Mouse (Mus musculus) natural killer cell, adult 2 months (primary cell): Measurements from ENCODE around the gene Tmod3.

Experiments used
- DNase-seq, 2 experiments: peaks; one replicate each; pipeline ENCODE4 v3.0.0; 2022; ENCODE audit warnings: low spot score in 2 of 2

Gene Tmod3

DNA sequence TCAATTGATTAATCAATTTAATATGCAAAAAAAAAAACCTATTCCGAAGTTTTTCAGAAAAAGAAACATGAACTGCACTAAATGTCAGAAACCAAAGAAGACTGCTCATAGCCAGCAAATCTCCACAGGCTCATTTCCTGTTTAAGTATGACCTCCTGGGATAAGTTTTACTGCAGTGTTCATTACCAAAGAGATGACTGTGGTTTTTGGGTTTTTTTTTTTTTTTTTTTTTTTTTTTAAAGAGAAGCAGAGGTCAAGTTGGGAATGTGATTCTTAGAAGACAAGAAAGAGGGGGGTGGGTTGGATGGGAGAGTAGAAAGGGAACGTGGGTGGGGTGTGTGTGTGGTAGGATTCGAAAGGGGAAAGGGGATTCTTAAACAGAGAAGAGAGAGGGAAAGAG is 1.1 kb downstream of the Tmod3 start:
- no peak for DNase-seq

- DNase-seq = peak in 1 of 2 experiments; percentile 27
Observed at GRCm38 (mm10) chr9:75553719-75554118, 5.7 kb downstream of the Tmod3 start.

GRCm38 (mm10) chr9:75551342-75551741 is 8.1 kb downstream of the Tmod3 start:
- no peak for DNase-seq

DNA sequence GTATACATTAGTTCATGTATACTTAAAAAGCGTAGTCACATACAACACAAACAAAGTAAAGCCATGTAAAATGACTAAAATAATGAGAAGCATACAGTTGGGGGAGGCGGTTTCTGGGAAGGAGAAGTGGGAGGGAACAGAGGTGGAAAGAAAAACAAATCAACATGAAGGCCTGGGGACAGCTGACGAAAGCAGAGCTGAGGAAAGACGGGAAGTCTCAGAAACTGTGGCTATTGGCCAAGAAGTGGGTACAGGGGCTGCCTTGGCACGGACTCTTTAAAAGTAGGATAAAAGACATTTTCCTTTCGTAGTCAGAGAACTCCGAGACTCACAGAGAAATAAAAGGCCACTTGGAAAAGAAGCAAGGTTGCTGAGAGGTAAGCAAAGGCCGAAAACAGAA is 10.4 kb downstream of the Tmod3 start:
- no peak for DNase-seq

DNA sequence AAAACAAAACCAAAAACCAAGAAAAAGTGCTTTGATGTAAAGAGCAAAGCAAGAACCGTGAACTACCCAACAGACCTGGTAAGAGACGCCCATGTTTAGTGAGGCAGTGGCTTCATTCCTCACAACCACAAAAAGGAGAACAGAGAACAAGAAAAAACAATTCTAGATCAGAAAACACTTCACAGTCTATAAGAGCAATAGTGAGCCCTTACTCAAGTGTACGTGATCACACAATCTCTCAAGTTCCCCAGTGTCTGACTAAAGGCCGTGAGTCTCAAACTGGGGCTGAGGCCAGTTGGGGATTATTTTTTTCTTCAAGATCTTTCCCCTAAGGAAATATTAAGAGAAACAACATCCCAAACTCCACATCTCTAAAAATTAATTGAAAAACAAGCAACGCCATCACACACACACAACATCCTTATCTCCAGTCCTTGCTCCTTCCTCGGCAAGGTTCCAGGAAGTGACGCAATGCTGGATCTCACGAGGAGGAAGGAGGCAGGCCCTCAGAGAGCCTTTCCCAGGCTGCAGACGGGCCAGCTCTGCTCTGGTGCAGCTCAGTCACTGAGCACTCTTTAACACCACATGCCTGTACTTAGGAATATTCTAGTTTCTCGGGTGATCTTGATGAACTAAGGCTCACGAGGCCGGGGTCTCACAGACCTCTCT is 12.4 kb downstream of the Tmod3 start:
- DNase-seq = peak; percentile 14 to 36

- no peak for DNase-seq
Observed at GRCm38 (mm10) chr9:75545514-75545913, 13.9 kb downstream of the Tmod3 start.

DNA sequence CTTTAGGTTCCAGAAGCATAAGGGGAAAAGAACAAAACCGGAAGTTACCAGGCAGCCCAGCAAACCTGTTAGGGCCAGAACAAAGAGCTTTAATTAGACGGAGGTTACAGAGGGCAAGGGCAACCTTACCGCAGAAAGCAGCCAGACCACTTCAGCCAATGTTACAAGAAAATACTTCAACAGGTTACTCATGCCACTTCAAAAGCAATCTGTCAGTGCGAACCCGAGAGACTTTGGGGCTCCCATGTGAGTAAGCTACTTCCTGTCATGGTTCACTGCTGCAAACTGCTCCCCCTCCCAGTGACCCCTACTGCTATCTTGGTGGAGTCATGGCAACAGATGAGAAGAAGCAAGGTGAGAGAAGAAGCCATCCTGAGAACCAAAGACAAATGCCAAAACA is 18.0 kb downstream of the Tmod3 start:
- peak; percentile 78 to 83 for DNase-seq

GRCm38 (mm10) chr9:75536422-75536821 is 23.0 kb downstream of the Tmod3 start:
- DNase-seq = no peak

DNA sequence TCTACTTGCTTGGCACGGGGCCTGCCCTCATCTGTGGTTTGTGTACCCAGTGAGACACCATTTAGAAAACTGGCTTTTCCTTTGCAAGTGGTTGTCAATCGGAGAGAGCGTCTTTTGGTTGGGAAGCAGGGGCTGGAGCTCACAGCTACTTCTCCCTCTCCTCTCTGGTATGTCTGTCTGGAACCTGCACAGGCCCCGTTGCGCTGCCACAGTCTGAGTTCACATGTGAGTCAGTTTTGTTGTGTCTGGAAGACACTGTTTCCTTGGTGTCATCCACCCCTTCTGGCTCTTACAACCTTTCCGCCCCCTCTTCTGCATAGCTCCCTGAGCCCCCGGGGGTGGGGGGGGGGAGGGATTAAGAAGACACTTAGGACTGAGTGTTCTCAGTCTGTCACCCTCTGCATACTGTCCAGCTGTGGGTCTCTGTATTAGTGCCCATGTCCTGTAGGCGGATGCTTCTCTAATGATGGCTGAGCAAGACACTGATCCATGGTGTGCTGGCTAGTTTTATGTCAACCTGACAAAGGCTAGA is 25.0 kb downstream of the Tmod3 start:
- no peak for DNase-seq

- DNase-seq = peak in 1 of 2 experiments; percentile 28
Observed at GRCm38 (mm10) chr9:75532989-75533388, 26.5 kb downstream of the Tmod3 start.

DNA sequence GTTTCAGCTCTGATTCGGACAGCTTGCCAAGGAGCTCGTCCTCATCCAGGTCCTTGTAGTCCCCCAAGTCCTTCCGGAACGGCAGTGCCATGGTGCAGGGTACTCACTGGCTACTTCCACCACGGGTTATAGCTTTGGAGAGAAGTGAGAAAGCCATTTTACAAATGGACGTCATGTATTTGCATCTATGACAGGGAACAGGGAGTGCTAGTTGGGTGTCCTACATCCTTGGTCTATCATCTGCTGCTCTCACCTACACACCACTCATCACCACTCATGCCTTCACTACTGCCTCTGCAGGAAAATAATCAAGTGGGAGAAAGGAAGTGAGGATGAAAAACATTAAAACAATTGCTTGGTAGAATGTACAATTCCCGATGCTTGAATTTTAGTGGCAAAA is 27.0 kb downstream of the Tmod3 start:
- DNase-seq = no peak

DNA sequence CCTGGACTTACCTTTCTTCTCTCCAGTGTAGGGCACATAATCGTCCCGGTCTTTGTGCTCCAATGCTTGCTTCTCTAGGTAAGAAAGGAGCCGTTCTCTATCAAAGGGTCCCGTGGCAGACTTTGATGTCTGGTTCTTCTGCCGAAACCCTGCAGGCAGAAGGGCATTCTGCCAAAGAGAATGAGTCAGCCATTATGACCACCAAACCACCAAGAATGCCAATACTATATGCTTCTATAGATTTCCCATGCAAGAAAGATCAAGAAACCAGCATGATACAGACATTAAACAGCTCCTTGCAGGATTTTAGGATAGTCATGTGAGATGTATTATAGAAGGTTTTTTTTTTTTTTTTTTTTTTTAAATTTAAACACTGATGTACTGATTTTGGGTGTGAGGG is 30.1 kb downstream of the Tmod3 start:
- DNase-seq = no peak

DNA sequence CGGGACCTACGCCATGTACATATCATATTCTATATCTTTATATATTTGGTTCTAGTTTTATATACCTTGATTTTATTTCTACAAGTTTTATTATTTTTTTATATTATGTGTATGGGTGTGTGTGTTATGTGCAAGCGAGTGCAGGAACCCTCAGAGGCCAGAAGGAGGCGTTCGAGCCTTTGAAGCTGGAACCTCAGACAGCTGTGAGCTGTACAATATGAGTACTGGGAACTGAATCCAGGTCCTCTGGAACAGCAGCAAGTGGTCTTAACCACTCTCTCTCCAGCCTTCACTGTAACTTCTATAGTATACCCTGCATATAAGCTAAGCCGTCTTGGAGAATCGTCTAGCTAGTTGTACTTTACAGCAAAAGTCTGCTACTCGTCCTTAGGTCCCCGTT is 31.4 kb downstream of the Tmod3 start:
- DNase-seq = no peak

DNA sequence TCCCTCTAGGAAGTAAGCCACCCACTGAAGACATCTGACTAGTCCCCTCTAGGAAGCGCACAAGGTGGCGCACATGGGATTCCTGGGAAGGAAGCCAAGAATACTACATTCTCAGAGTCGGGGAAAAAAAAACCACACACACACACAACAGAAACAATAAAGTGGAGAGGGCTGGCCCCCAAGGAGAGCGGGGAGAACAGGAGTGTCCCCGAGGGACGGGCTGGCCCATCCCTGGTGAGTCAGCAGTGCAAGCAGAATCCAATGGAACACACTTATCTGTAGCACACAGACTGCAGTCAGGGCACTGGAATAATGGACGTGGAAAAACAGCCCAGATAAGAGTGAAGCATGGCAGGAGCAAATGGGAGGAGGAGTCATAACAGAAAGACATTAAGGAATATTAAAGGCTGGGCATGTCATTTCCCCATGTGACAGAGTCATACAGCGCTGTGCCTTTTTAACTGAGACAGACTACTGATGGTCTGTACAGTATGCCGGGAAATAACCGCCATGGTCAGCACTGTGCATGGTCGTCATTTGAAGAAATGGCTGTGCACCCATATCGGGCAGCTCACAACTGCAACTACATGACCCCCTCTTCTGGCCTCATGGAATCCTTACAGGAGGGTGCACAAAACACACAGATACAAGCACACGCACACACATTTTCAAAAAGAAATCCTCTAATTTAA is 31.9 kb downstream of the Tmod3 start:
- no peak for DNase-seq

DNA sequence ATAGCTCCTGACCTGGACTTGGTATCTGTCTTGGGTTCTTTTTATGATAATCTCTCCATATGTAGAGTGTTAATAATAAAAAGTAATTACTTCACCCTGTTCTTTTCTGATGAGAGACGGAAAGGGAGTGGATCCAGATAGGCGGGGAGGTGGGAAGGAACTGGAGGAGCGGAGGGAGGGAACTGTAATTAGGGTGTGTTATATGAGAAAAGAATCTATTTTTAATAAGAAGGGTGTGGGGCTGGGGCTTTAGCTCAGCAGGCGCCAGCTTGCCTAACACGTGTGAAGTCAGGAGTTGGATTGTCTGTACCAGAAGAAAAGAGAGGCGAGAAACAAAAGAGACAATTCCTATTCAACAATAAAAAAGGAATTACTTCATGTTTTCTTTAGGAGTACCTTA is 35.8 kb downstream of the Tmod3 start:
- DNase-seq = no peak

DNA sequence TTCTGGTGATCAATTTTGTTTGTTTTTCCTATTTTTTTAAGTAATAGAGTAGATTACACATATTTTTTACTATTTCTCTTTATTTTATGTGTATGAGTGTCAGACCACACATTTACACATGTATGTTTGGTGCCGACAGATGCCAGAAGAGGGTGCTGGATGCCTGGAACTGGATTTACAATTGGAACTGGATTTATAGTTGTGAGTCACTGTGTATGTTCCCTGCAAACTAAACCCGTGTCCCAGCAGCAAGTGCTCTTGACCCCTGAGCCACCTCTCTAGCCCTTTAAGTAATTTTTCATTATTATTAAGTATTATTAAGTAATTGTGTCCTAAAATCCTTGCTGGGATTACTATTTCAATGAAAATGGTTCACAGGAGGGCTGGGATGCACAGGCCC is 37.2 kb downstream of the Tmod3 start:
- no peak for DNase-seq

DNA sequence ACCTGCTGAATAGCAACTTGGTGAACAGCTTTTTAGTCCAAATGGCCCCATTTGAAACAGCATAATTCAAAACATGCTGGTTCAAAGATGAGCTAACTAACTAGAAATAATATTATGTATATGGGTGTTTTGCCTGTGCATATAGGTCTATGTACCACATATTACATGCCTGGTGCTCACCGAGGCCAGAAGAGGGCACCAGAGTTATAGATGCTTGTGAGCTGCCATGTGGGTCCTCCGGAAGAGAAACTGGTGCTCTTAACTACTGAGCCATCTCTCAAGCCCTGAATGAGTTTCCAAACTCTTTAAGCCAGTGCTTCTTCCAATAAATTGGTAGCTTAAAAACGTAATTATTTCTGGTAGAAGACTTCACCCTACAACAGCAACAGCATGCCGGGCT is 37.7 kb downstream of the Tmod3 start:
- DNase-seq = peak; percentile 36 to 64

DNA sequence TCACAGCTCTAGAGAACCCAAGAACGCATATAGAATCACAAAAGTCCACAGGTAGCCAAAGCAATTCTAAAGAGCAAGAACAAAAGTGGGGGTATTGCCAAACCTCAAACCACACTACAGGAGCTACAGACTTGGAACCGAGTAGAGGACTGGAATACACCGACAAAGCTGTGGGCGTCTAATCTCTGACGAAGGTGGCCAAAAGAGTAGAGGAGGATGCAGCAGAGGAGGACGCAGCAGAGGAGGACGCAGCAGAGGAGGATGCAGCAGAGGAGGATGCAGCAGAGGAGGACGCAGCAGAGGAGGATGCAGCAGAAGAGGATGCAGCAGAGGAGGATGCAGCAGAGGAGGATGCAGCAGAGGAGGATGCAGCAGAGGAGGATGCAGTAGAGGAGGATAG is 38.5 kb downstream of the Tmod3 start:
- no peak for DNase-seq

GRCm38 (mm10) chr9:75517751-75518150 is 41.7 kb downstream of the Tmod3 start:
- no peak for DNase-seq

DNA sequence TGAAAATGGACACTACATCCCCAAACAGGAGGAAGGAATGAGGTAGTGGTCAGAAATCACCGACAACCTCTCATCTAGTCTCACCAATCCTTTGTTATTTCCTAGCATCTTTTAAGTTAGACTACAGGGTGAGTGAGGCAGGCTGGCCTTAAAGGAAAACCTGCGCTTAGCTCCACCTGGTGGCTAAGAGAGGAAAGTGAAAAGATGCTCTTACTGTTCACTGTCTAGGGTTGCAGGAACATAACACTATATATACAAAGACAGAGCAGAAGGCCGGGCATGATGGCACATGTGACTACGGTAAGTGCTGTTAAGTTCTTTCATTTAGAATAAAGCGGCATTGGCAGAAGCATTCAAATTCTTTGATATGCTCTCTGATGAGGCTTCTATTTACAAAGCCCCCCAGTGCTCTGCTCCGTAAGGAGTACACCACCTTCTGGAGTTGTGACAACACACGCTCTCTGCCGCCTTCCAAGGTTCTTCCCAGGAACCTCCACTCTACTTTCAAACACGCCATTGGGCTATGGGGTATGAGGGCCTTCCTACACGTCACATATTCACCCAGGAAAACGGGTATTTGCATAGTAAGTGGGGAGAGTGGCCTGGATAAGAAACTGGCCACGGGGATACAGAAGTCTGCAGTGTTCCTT is 43.9 kb downstream of the Tmod3 start:
- peak; percentile 12 to 33 for DNase-seq

- DNase-seq = no peak
Observed at GRCm38 (mm10) chr9:75511236-75511939, 48.1 kb downstream of the Tmod3 start.

DNA sequence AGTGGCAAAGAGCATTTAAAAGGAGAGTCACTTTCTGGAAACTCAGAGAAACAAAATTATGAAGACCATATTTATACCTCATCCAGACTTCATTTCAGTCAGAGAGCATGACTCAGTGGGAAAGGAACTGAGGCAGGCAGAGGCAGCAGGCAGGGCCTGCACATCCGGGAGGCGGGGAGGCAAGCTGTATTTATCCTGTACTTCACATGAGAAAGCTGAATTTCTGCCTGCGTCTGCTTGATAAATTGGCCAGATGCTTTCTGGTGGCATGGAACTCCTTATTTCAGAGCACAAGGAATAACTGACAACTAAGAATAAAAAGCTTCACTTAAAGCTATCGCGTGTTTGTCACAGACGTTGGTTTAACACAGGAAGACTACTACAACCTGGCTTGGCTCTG is 55.1 kb downstream of the Tmod3 start:
- no peak for DNase-seq
